In the genomic region with DNA sequence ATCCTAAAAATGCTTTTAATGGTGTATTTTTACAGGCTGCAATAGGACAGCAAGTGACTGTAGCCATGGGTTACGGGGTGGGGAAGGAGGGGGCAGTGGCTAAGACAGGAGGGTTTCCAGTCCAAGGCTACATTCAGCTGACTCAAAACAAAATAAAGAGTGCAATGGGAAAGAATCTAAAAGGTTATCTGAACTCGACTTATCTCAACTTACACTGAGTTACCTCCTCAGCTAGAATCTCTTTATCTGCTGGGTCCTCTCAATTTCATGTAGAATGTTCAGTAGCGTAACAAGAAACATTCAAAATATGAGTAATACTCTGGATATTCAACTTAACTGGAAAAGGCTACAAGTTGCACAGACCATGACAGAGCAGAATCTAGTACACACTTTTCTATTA, we compare ENCODE assay signal across 9 mouse cellular contexts. TPM values are rescaled to one million over a fixed set of nuclear protein-coding genes. Genes with fewer than 3 reads are reported as not detected.
DNase-seq lines count a peak whose midpoint lies in the region; ATAC-seq and TF ChIP-seq lines count a peak whose summit lies in the region.
"Had no signal": no experiment of that assay in that cellular context is flagged by ENCODE, and none has a peak within 500 bp of the region (broad histone marks: within the 10 kb centered on the region; RNA-seq: fewer than 3 reads in every experiment).

No protein-coding gene starts in this region.

- H3K36me3 ChIP-seq in lung, embryonic 14.5 days (ENCODE audit: insufficient read depth): peaks cover 28% of the 10 kb centered on the region
- H3K36me3 ChIP-seq in embryonic facial prominence, embryonic 15.5 days: peaks cover 16% of the 10 kb centered on the region; the same call in 1 of the 2 replicates
- H3K36me3 ChIP-seq in hindbrain, embryonic 11.5 days (ENCODE audit: control insufficient read depth, insufficient read depth, low read length): no peaks in the 10 kb centered on the region
- peaks cover 20% of the 10 kb centered on the region for H3K36me3 ChIP-seq in liver, embryonic 15.5 days (replicated peaks)

- WGBS in lung, embryonic 14.5 days: 63% methylated on average over 3 of the region's 3 CpGs
- WGBS in embryonic facial prominence, embryonic 15.5 days: 62% methylated on average over 3 of the region's 3 CpGs
- WGBS in hindbrain, embryonic 11.5 days: 75% methylated on average over 3 of the region's 3 CpGs
- WGBS in liver, embryonic 15.5 days (ENCODE audit: insufficient replicate concordance): 29% methylated on average over 3 of the region's 3 CpGs

- H3K9ac ChIP-seq in lung, embryonic 14.5 days: no peak overlapping the region
- no peak overlapping the region for H3K9ac ChIP-seq in embryonic facial prominence, embryonic 15.5 days
- no peak overlapping the region for H3K9ac ChIP-seq in hindbrain, embryonic 11.5 days (ENCODE audit: low read depth, low read length)
- no peak overlapping the region for H3K9ac ChIP-seq in liver, embryonic 15.5 days

- DNase-seq in lung, embryonic 14.5 days: no peak
- no peak for DNase-seq in lung, adult 18-20 months
- no peak for DNase-seq in hindbrain, embryonic 11.5 days (ENCODE audit: low spot score)
- DNase-seq in cerebellum, postnatal 14 days: no peak
- no peak for DNase-seq in cerebellum, postnatal 25 days
- DNase-seq: heart, adult 18-20 months; layer of hippocampus, adult 9-11 months had no signal

- H3K4me3 ChIP-seq in lung, embryonic 14.5 days (ENCODE audit: low read depth, low read length): no peak overlapping the region
- no peak overlapping the region for H3K4me3 ChIP-seq in embryonic facial prominence, embryonic 15.5 days (replicated peaks)
- no peak overlapping the region for H3K4me3 ChIP-seq in hindbrain, embryonic 11.5 days (ENCODE audit: low read depth, low read length)
- no peak overlapping the region; the same call in 1 of the 2 replicates for H3K4me3 ChIP-seq in liver, embryonic 15.5 days (replicated peaks)

- no peaks in the 10 kb centered on the region for H3K27me3 ChIP-seq in lung, embryonic 14.5 days (ENCODE audit: insufficient read depth, low read length)
- no peaks in the 10 kb centered on the region for H3K27me3 ChIP-seq in embryonic facial prominence, embryonic 15.5 days
- no peaks in the 10 kb centered on the region; the same call in 1 of the 2 replicates for H3K27me3 ChIP-seq in hindbrain, embryonic 11.5 days (ENCODE audit: control insufficient read depth, insufficient read depth, low read length)
- H3K27me3 ChIP-seq in liver, embryonic 15.5 days: peaks cover 18% of the 10 kb centered on the region

- no peak for TF ChIP-seq CTCF in lung, embryonic 14.5 days (IDR thresholded peaks at IDR 0.05; ENCODE audit: low read depth)

- H3K4me2 ChIP-seq in lung, embryonic 14.5 days: peak overlapping the region; percentile 62
- H3K4me2 ChIP-seq in embryonic facial prominence, embryonic 15.5 days (replicated peaks): peak overlapping the region; percentile 31; the same call in 1 of the 2 replicates
- H3K4me2 ChIP-seq in hindbrain, embryonic 11.5 days (replicated peaks; ENCODE audit: low read depth, low read length): no peak overlapping the region
- peak overlapping the region; percentile 47 for H3K4me2 ChIP-seq in liver, embryonic 15.5 days

- no peak for ATAC-seq in lung, embryonic 14.5 days (ENCODE audit: insufficient read depth)
- ATAC-seq in embryonic facial prominence, embryonic 15.5 days (ENCODE audit: insufficient number of reproducible peaks, low FRiP score, low TSS enrichment, low read depth): no peak
- no peak for ATAC-seq in hindbrain, embryonic 11.5 days (ENCODE audit: low FRiP score)
- ATAC-seq in liver, embryonic 15.5 days (ENCODE audit: insufficient read depth): no peak

- H3K4me1 ChIP-seq in lung, embryonic 14.5 days (ENCODE audit: insufficient read depth): peaks cover 10% of the 10 kb centered on the region
- peaks cover 41% of the 10 kb centered on the region for H3K4me1 ChIP-seq in embryonic facial prominence, embryonic 15.5 days
- 0 out of 2 replicates have a peak, but pooled peaks cover 2% of the 10 kb centered on the region for H3K4me1 ChIP-seq in hindbrain, embryonic 11.5 days (replicated peaks; ENCODE audit: control insufficient read depth, insufficient read depth, low read length)
- peaks cover 80% of the 10 kb centered on the region for H3K4me1 ChIP-seq in liver, embryonic 15.5 days (replicated peaks)

- no peaks in the 10 kb centered on the region for H3K9me3 ChIP-seq in lung, embryonic 14.5 days (ENCODE audit: low read depth, low read length)
- H3K9me3 ChIP-seq in embryonic facial prominence, embryonic 15.5 days (replicated peaks): no peaks in the 10 kb centered on the region
- H3K9me3 ChIP-seq in hindbrain, embryonic 11.5 days (ENCODE audit: control insufficient read depth, low read length): no peaks in the 10 kb centered on the region
- H3K9me3 ChIP-seq in liver, embryonic 15.5 days (replicated peaks): no peaks in the 10 kb centered on the region

- peak overlapping the region; percentile 55; the same call in 1 of the 2 replicates for H3K27ac ChIP-seq in lung, embryonic 14.5 days (ENCODE audit: low read depth)
- H3K27ac ChIP-seq in embryonic facial prominence, embryonic 15.5 days (replicated peaks): 0 out of 2 replicates have a peak overlapping the region, but pooled peaks have one; percentile 28
- peak overlapping the region; percentile 38; the same call in 1 of the 2 replicates for H3K27ac ChIP-seq in hindbrain, embryonic 11.5 days (ENCODE audit: low read depth, low read length)
- peak overlapping the region; percentile 42; the same call in 1 of the 2 replicates for H3K27ac ChIP-seq in liver, embryonic 15.5 days (replicated peaks)

RNA-seq across cellular contexts. Expression of gene Oat, which starts 3.5 kb away (rescaled TPM):
- 270 and 289 TPM in 2 replicates for polyA plus RNA-seq in lung, embryonic 14.5 days (2014; fragmentation: Nextera tagmentation; extraction: Ambion mirVana)
- 225 and 237 TPM in 2 replicates for polyA plus RNA-seq in embryonic facial prominence, embryonic 15.5 days (2015; fragmentation: Nextera tagmentation; extraction: Ambion mirVana)
- 138 and 144 TPM in 2 replicates for polyA plus RNA-seq in hindbrain, embryonic 11.5 days (2014; fragmentation: Nextera tagmentation; extraction: Ambion mirVana)
- 57.2 and 57.6 TPM in 2 replicates for polyA plus RNA-seq in liver, embryonic 15.5 days (2015; fragmentation: Nextera tagmentation; extraction: Ambion mirVana)

RNA-seq across cellular contexts. Expression of gene Nkx1-2, which starts 26.7 kb away (rescaled TPM):
- polyA plus RNA-seq in lung, embryonic 14.5 days (2014; fragmentation: Nextera tagmentation; extraction: Ambion mirVana): not detected in 2 replicates
- 0.05 TPM in 1 of 2 replicates, not detected in the other for polyA plus RNA-seq in embryonic facial prominence, embryonic 15.5 days (2015; fragmentation: Nextera tagmentation; extraction: Ambion mirVana)
- polyA plus RNA-seq in hindbrain, embryonic 11.5 days (2014; fragmentation: Nextera tagmentation; extraction: Ambion mirVana): 4.5 and 6.8 TPM in 2 replicates
- not detected in 2 replicates for polyA plus RNA-seq in liver, embryonic 15.5 days (2015; fragmentation: Nextera tagmentation; extraction: Ambion mirVana)

RNA-seq across cellular contexts. Expression of gene Lhpp, which starts 37.7 kb away (rescaled TPM):
- 21.7 and 22.8 TPM in 2 replicates for polyA plus RNA-seq in lung, embryonic 14.5 days (2014; fragmentation: Nextera tagmentation; extraction: Ambion mirVana)
- 14.4 and 17.4 TPM in 2 replicates for polyA plus RNA-seq in embryonic facial prominence, embryonic 15.5 days (2015; fragmentation: Nextera tagmentation; extraction: Ambion mirVana)
- 20.4 and 22.4 TPM in 2 replicates for polyA plus RNA-seq in hindbrain, embryonic 11.5 days (2014; fragmentation: Nextera tagmentation; extraction: Ambion mirVana)
- 4.8 and 5.0 TPM in 2 replicates for polyA plus RNA-seq in liver, embryonic 15.5 days (2015; fragmentation: Nextera tagmentation; extraction: Ambion mirVana)
